ENCODE assay signal across 8 mouse cellular contexts in the genomic region with DNA sequence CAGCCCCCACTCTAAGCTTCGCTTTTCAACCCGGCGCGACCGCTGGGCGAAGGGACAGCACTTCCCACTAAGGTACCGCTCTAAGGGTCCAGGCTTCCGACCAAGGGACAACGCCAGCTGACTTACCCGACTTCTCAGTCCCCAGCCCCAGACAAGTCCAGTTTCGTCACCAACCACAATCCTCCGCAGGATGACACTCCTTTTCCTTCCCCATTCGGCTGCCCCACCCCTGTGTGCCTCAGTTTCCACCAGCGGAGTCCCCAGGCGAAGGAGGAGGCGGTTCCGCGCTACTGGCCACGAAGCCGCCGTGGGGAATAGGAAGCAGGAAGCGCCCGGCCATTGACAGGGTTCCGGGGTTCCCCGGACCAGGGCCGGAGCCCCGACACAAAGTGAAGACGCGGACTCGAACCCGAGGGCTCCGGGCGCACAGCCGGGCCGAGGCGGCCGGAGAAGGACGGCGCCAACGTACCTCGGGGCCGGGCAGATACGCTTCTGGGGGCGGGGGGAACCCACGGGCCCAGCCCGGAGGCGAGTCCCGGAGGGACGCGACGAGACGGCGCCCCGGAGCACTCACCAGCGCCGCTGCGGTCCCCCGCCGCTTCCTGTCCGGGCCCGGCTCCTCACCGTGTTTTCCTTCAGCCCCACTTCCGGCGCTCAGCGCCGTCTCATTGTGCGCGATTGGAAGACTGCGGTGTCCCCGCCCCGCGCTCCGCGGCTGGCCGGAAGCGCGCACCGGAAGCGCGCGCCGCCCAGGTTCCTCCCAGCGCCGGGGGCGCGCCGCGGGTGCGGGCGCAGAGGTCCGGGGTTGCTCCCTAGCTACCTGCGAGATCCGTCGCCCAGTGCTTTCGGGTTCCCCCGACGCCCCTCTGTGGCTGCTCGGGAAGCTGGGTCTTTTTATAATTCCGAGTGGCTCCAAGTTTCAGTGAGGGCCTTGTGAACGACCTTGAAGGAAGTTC. TPM values are rescaled to one million over a fixed set of nuclear protein-coding genes. Genes with fewer than 3 reads are reported as not detected.
DNase-seq lines count a peak whose midpoint lies in the region; ATAC-seq and TF ChIP-seq lines count a peak whose summit lies in the region.

Gene Tut7 (minus strand): TSS at position 641 of the 956 bp plus-strand sequence.

- H3K4me3 ChIP-seq in gastrocnemius, adult 2 months = peak within 1 kb of the TSS; percentile 99
- peak within 1 kb of the TSS; percentile 82 for H3K4me3 ChIP-seq in hindbrain, postnatal 0 days (ENCODE audit: low read length)
- H3K4me3 ChIP-seq in left cerebral cortex, adult 2 months = peak within 1 kb of the TSS; percentile 71

- H3K9me3 ChIP-seq in hindbrain, postnatal 0 days (ENCODE audit: low read length) = no peaks in the 10 kb centered on the region

- H3K4me2 ChIP-seq in hindbrain, postnatal 0 days (ENCODE audit: low read depth, low read length) = peak within 1 kb of the TSS; percentile 60

- peaks cover 11% of the 10 kb centered on the region; the same call in 1 of the 2 replicates for H3K4me1 ChIP-seq in hindbrain, postnatal 0 days (ENCODE audit: insufficient read depth, low read length)

- intact Hi-C loops in gastrocnemius, adult 2 months (cut with DNase I) = no loop called here
- intact Hi-C loops in left cerebral cortex, adult 2 months (cut with DNase I) = no loop called here

- under 1% methylated on average over 83 of the region's 100 CpGs for WGBS in hindbrain, postnatal 0 days

- peak; percentile 98 for ATAC-seq in hindbrain, postnatal 0 days
- peak; percentile 80 for ATAC-seq in megakaryocyte, adult 5-6 weeks (ENCODE audit: poor library complexity, severe bottlenecking)

- no peak; the same call in 1 of the 2 replicates for TF ChIP-seq CTCF in gastrocnemius, adult 2 months (IDR thresholded peaks at IDR 0.05)
- no peak for TF ChIP-seq CTCF in hindbrain, postnatal 0 days (IDR thresholded peaks at IDR 0.05; ENCODE audit: low read depth)
- no peak for TF ChIP-seq CTCF in left cerebral cortex, adult 2 months (IDR thresholded peaks at IDR 0.05)

- H3K27ac ChIP-seq in gastrocnemius, adult 2 months = peak within 1 kb of the TSS; percentile 95
- peak within 1 kb of the TSS; percentile 90 for H3K27ac ChIP-seq in hindbrain, postnatal 0 days
- H3K27ac ChIP-seq in left cerebral cortex, adult 2 months = peak within 1 kb of the TSS; percentile 97

- H3K36me3 ChIP-seq in hindbrain, postnatal 0 days (ENCODE audit: insufficient read depth, low read length) = no peaks in the 10 kb centered on the region

- peak within 1 kb of the TSS; percentile 85 for H3K9ac ChIP-seq in hindbrain, postnatal 0 days (replicated peaks; ENCODE audit: low read length)

- H3K27me3 ChIP-seq in hindbrain, postnatal 0 days (ENCODE audit: insufficient read depth, low read length) = no peaks in the 10 kb centered on the region

- DNase-seq in WW6 (ENCODE audit: low read depth, low spot score) = peak; percentile 90
- DNase-seq in cerebellum, postnatal 4 days (ENCODE audit: low spot score in 2 of 2) = peak; percentile 80 to 90
- DNase-seq in gastrocnemius, adult 2 months = peak; percentile 96
- DNase-seq in hindbrain, postnatal 0 days (ENCODE audit: low spot score) = peak; percentile 97
- peak; percentile 91 to 94 for DNase-seq in left cerebral cortex, adult 2 months (ENCODE audit: extremely low spot score in 1 of 2, low spot score in 2 of 2)
- DNase-seq in right cerebral cortex, adult 2 months (ENCODE audit: low spot score in 2 of 2) = peak; percentile 89 to 91
- DNase-seq in urinary bladder, postnatal 14 days (ENCODE audit: low spot score) = peak; percentile 94

RNA-seq across cellular contexts. Expression of gene Tut7, which starts in this region (rescaled TPM):
- 10 to 100 TPM; 40.5 to 43.5 TPM for total RNA-seq in gastrocnemius, adult 2 months (2021)
- total RNA-seq in hindbrain, postnatal 0 days (2014; rRNA removed) = 27.9 and 29.5 TPM in 2 replicates
- 35.5 and 36.8 TPM in 2 replicates for polyA plus RNA-seq in hindbrain, postnatal 0 days (2015; fragmentation: Nextera tagmentation; extraction: Ambion mirVana)
- 10 to 100 TPM; 61.1 to 66.0 TPM for total RNA-seq in left cerebral cortex, adult 2 months (2021)
- 95.1 and 97.1 TPM in 2 replicates for total RNA-seq in megakaryocyte, adult 5-6 weeks (2015)
- 177 and 194 TPM in 2 replicates for total RNA-seq in megakaryocyte, adult 5-6 weeks (2017)

Comparison
In these comparisons a context has a peak if more than half of its experiments do, and no peak if none do; other contexts are left out.
1. Peak in every context shown above with its lines: DNase-seq, ATAC-seq, H3K4me3 ChIP-seq and H3K27ac ChIP-seq.